Mouse (Mus musculus) kidney, embryonic 14.5 days (tissue): ENCODE data around the gene Dync1li1. TPM values are rescaled to one million over a fixed set of nuclear protein-coding genes. Genes with fewer than 3 reads are reported as not detected.

Source experiments
- ATAC-seq: fragments of 200-750 bp; cut with Nextera tagmentation; 2 replicates; pipeline ENCODE4 v1.8.0; 2017; ENCODE audit warnings: moderate number of reproducible peaks, mild to moderate bottlenecking, moderate TSS enrichment, moderate library complexity; ENCODE audit not compliant: low FRiP score, low TSS enrichment
- H3K27ac ChIP-seq: fragments of 300-500 bp; sonication (generic); 2 replicates; pipeline ENCODE4 v1.5.1; 2014; ENCODE audit warnings: low read depth, mild to moderate bottlenecking, low read length, moderate library complexity, mixed read lengths
- H3K27me3 ChIP-seq: fragments of 300-500 bp; sonication (generic); 2 replicates; pipeline ENCODE4 v1.6.1; 2014; ENCODE audit warnings: mild to moderate bottlenecking, low read length; ENCODE audit not compliant: control insufficient read depth, insufficient read depth
- H3K36me3 ChIP-seq: fragments of 300-500 bp; sonication (generic); 2 replicates; pipeline ENCODE4 v1.6.1; 2014; ENCODE audit warnings: low read length, mixed read lengths; ENCODE audit not compliant: control insufficient read depth, insufficient read depth
- H3K4me1 ChIP-seq: fragments of 300-500 bp; sonication (generic); 2 replicates; pipeline ENCODE4 v1.6.1; 2014; ENCODE audit warnings: low read length, mixed read lengths; ENCODE audit not compliant: control insufficient read depth, insufficient read depth
- H3K4me2 ChIP-seq: fragments of 300-500 bp; sonication (generic); replicated peaks from 2 replicates; pipeline ENCODE4 v1.6.1; 2014; ENCODE audit warnings: low read depth, mild to moderate bottlenecking, low read length
- H3K4me3 ChIP-seq: fragments of 300-500 bp; sonication (generic); 2 replicates; pipeline ENCODE4 v1.5.1; 2014; ENCODE audit warnings: mild to moderate bottlenecking, low read length
- H3K9ac ChIP-seq: fragments of 300-500 bp; sonication (generic); 2 replicates; pipeline ENCODE4 v1.6.1; 2014; ENCODE audit warnings: low read depth, mild to moderate bottlenecking, low read length, moderate library complexity
- H3K9me3 ChIP-seq: fragments of 300-500 bp; sonication (generic); 2 replicates; pipeline ENCODE4 v1.6.1; 2016; ENCODE audit warnings: low read length; ENCODE audit not compliant: control insufficient read depth
- WGBS: fragments of 180-500 bp; shearing (Covaris S2); extraction: QIAGEN DNeasy Blood & Tissue Kit; methylation state at CpG from one replicate; pipeline ENCODE4 v1.1.7; 2014; 5-methylcytosine and 5-hydroxymethylcytosine counted together
- polyA plus RNA-seq: library from polyadenylated mRNA; unstranded; fragments of >200 nt; fragmentation: Nextera tagmentation; extraction: Ambion mirVana; gene quantifications from 2 replicates; pipeline ENCODE4 v1.2.1, GENCODE M21; 2014

Dync1li1 gene
- polyA plus RNA-seq, 1 experiment from 2014 or later = 55.9 TPM

DNA sequence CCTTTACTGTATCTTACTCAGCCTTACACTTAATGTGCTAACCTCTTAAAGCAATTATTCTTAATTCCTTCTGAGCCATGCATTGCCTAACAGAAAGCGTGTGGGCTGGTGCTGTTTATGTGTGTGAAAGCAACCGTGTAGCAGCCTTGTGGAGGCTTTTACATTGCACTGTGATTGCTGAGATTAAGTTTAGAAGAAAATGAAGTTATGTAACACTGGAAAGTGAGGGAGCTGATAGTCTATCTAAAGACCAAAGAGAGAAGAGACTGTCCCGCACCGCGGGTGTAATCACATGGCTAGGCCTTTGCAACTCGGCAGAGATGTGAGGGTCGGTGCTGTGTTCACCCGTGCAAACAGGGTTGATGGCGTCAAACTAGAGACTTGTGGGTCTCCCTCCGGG lies 58.4 kb downstream of the Dync1li1 start:
- Histone ChIP-seq H3K4me1 (0 out of 2 replicates have a peak, but pooled peaks cover 5% of the 10 kb centered on the region), H3K4me2 (no peak overlapping the region), H3K4me3 (no peak overlapping the region), H3K27ac (no peak overlapping the region), H3K27me3 (no peaks in the 10 kb centered on the region), H3K9ac (no peak overlapping the region), H3K36me3 (peaks cover 24% of the 10 kb centered on the region; the same call in 1 of the 2 replicates), H3K9me3 (no peaks in the 10 kb centered on the region)
- WGBS = 60% methylated on average over 10 of the region's 10 CpGs
- ATAC-seq = no peak

DNA sequence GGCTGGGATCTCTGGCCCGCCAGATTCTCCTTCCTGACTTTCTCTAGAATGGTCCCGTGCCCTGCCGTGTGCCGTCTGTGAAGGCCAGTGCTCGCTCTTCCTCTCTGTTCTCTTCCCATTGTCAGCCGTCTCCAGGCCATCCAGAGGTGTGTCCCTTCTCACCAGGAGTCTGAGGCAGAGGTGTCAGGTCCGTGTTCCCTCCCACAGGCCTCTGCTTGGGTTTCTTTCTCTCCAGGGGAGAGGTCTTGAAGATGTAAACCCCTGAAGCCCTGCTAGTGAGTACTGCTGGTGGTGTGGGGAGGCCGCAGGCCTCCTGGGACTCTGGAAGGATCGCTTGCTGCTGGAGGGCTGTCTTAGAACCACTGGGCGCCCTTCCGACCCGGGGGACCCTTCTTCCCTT lies 58.9 kb downstream of the Dync1li1 start:
- whole genome bisulfite sequencing = 66% methylated on average over 12 of the region's 12 CpGs
- Histone ChIP-seq H3K27ac (no peak overlapping the region), H3K4me3 (no peak overlapping the region), H3K36me3 (peaks cover 24% of the 10 kb centered on the region; the same call in 1 of the 2 replicates), H3K9ac (no peak overlapping the region), H3K4me2 (no peak overlapping the region), H3K27me3 (no peaks in the 10 kb centered on the region), H3K9me3 (no peaks in the 10 kb centered on the region), H3K4me1 (0 out of 2 replicates have a peak, but pooled peaks cover 5% of the 10 kb centered on the region)
- ATAC-seq = no peak

DNA sequence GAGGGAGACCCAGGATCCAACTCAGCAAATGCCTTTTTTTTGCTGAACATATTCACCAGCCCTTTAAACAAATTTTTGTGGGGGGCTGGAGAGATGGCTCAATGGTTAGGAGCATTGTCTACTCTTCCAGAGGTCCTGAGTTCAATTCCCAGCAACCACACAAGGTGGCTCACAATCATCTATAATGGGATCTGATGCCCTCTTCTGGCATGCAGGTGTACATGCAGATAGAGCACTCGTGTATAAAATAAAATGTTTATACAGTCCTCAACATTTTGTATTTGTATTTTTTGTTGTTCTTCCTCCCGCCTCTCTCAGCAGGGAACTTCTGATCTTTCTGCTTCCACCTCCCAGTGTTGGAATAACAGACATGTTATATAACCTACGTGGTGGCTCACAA lies 63.0 kb downstream of the Dync1li1 start:
- Histone ChIP-seq H3K9ac (no peak overlapping the region), H3K27me3 (no peaks in the 10 kb centered on the region), H3K4me3 (no peak overlapping the region), H3K27ac (no peak overlapping the region), H3K4me2 (no peak overlapping the region), H3K9me3 (no peaks in the 10 kb centered on the region), H3K4me1 (0 out of 2 replicates have a peak, but pooled peaks cover 5% of the 10 kb centered on the region), H3K36me3 (peaks cover 27% of the 10 kb centered on the region)
- 82% methylated on average over 3 of the region's 3 CpGs for WGBS
- no peak for ATAC-seq

DNA sequence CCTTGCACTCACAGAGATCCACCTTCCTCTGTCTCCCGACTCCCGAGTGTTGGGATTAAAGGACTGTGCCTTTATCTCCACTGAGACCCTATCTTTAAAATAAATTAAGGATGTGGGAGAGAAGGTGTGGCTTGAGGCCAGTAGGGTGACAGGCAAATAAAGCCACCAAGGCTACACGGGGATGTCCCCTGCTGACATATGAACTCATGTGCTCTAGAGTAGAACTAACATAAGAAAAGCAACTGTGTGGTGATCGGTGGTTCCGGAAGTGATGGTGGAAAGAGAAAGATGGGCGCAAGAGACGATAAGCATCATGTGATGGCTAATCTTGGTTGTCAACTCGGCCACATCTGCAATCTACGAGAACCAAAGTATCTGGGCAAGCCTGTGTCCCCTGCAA lies 63.7 kb downstream of the Dync1li1 start:
- Histone ChIP-seq H3K4me2 (0 out of 2 replicates have a peak overlapping the region, but pooled peaks have one; percentile 47), H3K9ac (no peak overlapping the region), H3K27ac (no peak overlapping the region), H3K27me3 (no peaks in the 10 kb centered on the region), H3K36me3 (peaks cover 29% of the 10 kb centered on the region), H3K4me1 (0 out of 2 replicates have a peak, but pooled peaks cover 5% of the 10 kb centered on the region), H3K4me3 (no peak overlapping the region; the same call in 1 of the 2 replicates), H3K9me3 (no peaks in the 10 kb centered on the region)
- WGBS = 75% methylated on average over 9 of the region's 9 CpGs
- no peak for ATAC-seq

DNA sequence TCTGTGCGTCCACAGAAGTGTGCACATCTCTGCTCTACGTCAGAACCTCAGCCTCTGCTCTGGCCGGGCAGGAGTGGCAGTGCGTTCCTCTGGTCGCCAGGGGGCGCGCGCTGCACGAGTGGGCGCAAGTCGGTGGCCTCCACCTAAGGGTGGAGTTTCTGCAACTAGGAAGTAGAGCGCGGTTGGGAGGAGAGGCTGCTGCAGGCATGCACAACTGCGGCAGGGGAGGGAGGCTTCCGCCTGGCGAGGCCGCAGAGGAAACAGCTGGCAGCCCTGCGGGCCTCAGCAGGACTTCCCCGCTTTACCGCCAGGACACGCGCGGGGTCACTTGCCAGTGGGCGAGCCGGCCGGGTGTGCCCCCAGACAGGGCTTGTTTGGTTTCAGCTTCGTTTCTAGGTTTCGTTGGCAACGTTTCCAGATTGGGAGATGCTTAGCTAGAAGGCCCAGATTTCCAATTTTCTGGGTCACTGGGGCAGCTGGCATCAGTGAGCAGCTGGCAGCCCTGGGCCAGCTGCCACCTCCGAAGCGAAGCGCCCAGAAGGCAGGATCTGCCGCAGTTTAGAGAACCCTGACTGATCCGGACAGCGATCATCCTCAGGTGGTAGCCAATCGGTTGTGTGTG lies 64.4 kb downstream of the Dync1li1 start:
- peak; percentile 93 for ATAC-seq
- H3K27me3 ChIP-seq = no peaks in the 10 kb centered on the region
- peaks cover 23% of the 10 kb centered on the region for H3K36me3 ChIP-seq
- WGBS = 8% methylated on average over 36 of the region's 36 CpGs
- H3K9ac ChIP-seq = peak overlapping the region; percentile 55; the same call in 1 of the 2 replicates
- no peaks in the 10 kb centered on the region for H3K9me3 ChIP-seq
- H3K4me1 ChIP-seq = no peaks in the 10 kb centered on the region
- H3K27ac ChIP-seq = peak overlapping the region; percentile 20; the same call in 1 of the 2 replicates
- peak overlapping the region; percentile 38 for H3K4me3 ChIP-seq
- H3K4me2 ChIP-seq = peak overlapping the region; percentile 47

DNA sequence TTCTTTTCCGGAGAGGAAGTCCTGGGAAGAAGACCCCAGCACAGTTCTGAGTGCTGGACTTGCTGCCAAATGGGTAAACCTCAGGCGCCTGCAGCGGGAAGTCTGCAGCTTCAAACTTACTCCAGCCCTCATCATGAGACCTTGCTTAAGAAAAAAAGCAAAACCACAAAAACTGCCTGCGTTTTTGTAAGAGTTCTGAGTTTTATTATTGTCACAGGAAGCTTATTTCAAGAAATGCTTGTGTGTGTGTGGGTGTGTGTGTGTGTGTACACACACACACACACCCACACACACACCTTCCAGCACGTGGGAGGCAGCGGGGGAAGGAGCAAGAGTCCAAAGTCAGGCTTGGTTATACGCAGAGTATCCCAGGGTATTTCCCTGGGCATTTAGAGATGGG lies 69.7 kb downstream of the Dync1li1 start:
- WGBS = 77% methylated on average over 7 of the region's 7 CpGs
- Histone ChIP-seq H3K27me3 (no peaks in the 10 kb centered on the region), H3K27ac (no peak overlapping the region), H3K4me1 (0 out of 2 replicates have a peak, but pooled peaks cover 3% of the 10 kb centered on the region), H3K4me3 (no peak overlapping the region), H3K4me2 (no peak overlapping the region), H3K9ac (no peak overlapping the region), H3K9me3 (no peaks in the 10 kb centered on the region), H3K36me3 (peaks cover 34% of the 10 kb centered on the region)
- no peak for ATAC-seq

DNA sequence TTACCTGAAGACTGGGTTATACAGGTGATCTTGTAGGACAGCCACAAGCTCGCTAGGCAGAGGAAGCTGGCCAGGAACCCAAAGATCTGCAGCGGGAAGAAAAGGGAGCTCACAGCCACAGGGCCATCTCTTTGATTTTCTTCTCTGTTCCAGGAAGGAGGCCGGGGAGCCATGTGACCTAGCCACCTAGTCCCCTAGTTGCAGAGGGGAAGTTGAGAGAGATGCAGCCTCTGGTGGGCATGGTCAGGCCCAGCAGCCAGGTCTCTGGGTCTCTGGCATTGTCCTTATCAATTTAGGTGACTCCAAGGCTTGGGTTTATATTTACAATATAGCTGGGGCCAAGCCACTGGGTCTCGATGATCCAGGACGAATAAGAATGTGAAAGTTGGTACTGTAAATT lies 70.2 kb downstream of the Dync1li1 start:
- H3K9me3 ChIP-seq = no peaks in the 10 kb centered on the region
- H3K4me3 ChIP-seq = no peak overlapping the region
- H3K4me2 ChIP-seq = no peak overlapping the region
- H3K36me3 ChIP-seq = peaks cover 34% of the 10 kb centered on the region
- 87% methylated on average over 5 of the region's 5 CpGs for WGBS
- H3K9ac ChIP-seq = no peak overlapping the region
- no peak overlapping the region for H3K27ac ChIP-seq
- no peaks in the 10 kb centered on the region for H3K27me3 ChIP-seq
- 0 out of 2 replicates have a peak, but pooled peaks cover 3% of the 10 kb centered on the region for H3K4me1 ChIP-seq
- ATAC-seq = no peak

DNA sequence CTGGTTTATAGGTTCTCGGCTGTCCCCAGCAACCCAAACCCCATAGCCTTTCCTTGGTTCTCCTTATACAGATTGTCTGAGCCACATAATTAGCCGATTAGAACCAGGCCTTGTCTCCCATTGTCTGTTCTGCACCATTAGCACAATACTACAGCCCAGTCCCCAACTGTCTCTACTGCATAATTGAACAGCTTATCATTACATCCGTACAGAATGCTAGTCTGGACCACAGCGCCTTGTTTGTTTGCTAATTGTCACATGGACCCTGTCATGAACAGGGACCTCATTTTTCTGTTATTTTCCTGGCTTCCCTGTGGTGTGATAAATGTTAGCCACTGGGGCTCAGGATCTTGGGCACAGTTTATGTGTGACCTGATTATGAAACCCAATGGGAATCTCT lies 71.3 kb downstream of the Dync1li1 start:
- Histone ChIP-seq H3K9ac (no peak overlapping the region), H3K36me3 (peaks cover 31% of the 10 kb centered on the region), H3K27ac (no peak overlapping the region), H3K4me3 (no peak overlapping the region), H3K9me3 (no peaks in the 10 kb centered on the region), H3K27me3 (no peaks in the 10 kb centered on the region), H3K4me1 (0 out of 2 replicates have a peak, but pooled peaks cover 3% of the 10 kb centered on the region), H3K4me2 (no peak overlapping the region)
- no peak for ATAC-seq
- 82% methylated on average over 4 of the region's 4 CpGs for WGBS

DNA sequence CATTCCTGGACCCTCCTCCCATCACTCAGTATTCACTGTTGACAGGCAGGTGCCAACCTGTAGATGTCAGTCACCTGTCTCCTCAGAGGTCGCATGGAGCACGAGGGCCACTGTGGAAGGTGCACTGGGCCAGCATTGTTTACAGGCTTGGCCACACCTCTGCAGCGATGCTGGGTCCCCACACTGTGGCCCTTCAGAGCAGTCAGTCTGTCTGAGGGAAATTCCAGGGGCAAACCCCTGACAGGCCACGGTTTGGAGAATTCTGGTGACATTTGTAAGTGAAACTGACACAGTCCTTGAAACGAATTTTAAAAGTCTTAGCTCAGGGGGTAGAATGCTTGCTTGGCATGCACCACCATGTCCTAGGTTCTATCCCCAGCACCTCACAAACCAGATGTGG lies 71.8 kb downstream of the Dync1li1 start:
- Histone ChIP-seq H3K4me1 (0 out of 2 replicates have a peak, but pooled peaks cover 3% of the 10 kb centered on the region), H3K4me3 (no peak overlapping the region), H3K27me3 (no peaks in the 10 kb centered on the region), H3K9me3 (no peaks in the 10 kb centered on the region), H3K36me3 (peaks cover 27% of the 10 kb centered on the region), H3K27ac (no peak overlapping the region), H3K9ac (no peak overlapping the region), H3K4me2 (no peak overlapping the region)
- ATAC-seq = no peak
- 86% methylated on average over 5 of the region's 5 CpGs for WGBS
